In the genomic region with DNA sequence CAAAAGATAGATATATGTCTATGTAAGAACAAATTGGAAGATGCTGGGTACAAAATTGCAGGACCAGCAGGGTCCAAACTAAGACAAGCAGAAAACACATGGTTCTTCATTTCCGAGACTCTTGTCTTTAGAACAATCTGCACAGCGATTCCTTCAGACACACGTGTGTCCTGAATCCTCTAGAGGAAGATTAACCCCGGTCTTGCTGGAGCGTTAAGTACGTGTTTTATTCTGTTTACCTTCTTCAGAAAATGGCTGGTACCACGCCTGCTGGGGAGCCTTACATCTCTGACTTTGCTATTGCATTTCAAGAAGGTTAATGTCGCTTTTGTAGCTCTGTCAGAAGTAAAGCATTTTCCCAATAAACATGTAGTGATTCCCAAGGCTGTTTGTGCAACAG, we compare ENCODE assay signal across 18 mouse cellular contexts.
DNase-seq lines count a peak whose midpoint lies in the region; ATAC-seq and TF ChIP-seq lines count a peak whose summit lies in the region.
"Had no signal": no experiment of that assay in that cellular context is flagged by ENCODE, and none has a peak within 500 bp of the region (broad histone marks: within the 10 kb centered on the region; RNA-seq: fewer than 3 reads in every experiment).

No protein-coding gene starts in this region.

- DNase-seq in embryonic facial prominence, embryonic 10.5 days (ENCODE audit: low spot score): no peak
- no peak for DNase-seq in midbrain, postnatal 0 days (ENCODE audit: low spot score)
- no peak for DNase-seq in urinary bladder, postnatal 25 days (ENCODE audit: low spot score)
- no peak for DNase-seq in right cerebral cortex, adult 2 months (ENCODE audit: low spot score in 2 of 2)
- no peak for DNase-seq in thymus, postnatal 14 days
- DNase-seq: adrenal gland, adult 2 months; cerebellum, adult 18-20 months; gastrocnemius, postnatal 14 days; kidney, adult 8-10 months; kidney, postnatal 4 days; layer of hippocampus, postnatal 36 days; lung, postnatal 14 days had no signal

- H3K4me3 ChIP-seq in embryonic facial prominence, embryonic 10.5 days: peak overlapping the region; percentile 26; the same call in 1 of the 2 replicates
- H3K4me3 ChIP-seq in forebrain, embryonic 15.5 days: peak overlapping the region; percentile 22
- 0 out of 2 replicates have a peak overlapping the region, but pooled peaks have one; percentile 4 for H3K4me3 ChIP-seq in hindbrain, embryonic 16.5 days (ENCODE audit: low read length)
- no peak overlapping the region for H3K4me3 ChIP-seq in midbrain, postnatal 0 days (ENCODE audit: low read depth, low read length)
- H3K4me3 ChIP-seq: embryonic facial prominence, embryonic 13.5 days; heart, embryonic 13.5 days; limb, embryonic 10.5 days had no signal

- 47% methylated on average over 8 of the region's 8 CpGs for WGBS in embryonic facial prominence, embryonic 10.5 days
- 22% methylated on average over 8 of the region's 8 CpGs for WGBS in forebrain, embryonic 15.5 days
- 32% methylated on average over 8 of the region's 8 CpGs for WGBS in hindbrain, embryonic 16.5 days
- WGBS in midbrain, postnatal 0 days: 27% methylated on average over 8 of the region's 8 CpGs

- H3K9ac ChIP-seq in forebrain, embryonic 15.5 days (replicated peaks): peak overlapping the region; percentile 16
- H3K9ac ChIP-seq in hindbrain, embryonic 16.5 days (ENCODE audit: low read depth, low read length): no peak overlapping the region
- H3K9ac ChIP-seq in midbrain, postnatal 0 days (replicated peaks; ENCODE audit: low read length, poor library complexity, severe bottlenecking): no peak overlapping the region
- H3K9ac ChIP-seq: embryonic facial prominence, embryonic 13.5 days; heart, embryonic 13.5 days; liver, embryonic 14.5 days had no signal

- H3K9me3 ChIP-seq in embryonic facial prominence, embryonic 10.5 days: no peaks in the 10 kb centered on the region
- no peaks in the 10 kb centered on the region for H3K9me3 ChIP-seq in forebrain, embryonic 15.5 days
- no peaks in the 10 kb centered on the region for H3K9me3 ChIP-seq in hindbrain, embryonic 16.5 days (ENCODE audit: control insufficient read depth, low read length)
- no peaks in the 10 kb centered on the region for H3K9me3 ChIP-seq in midbrain, postnatal 0 days (ENCODE audit: low read length)
- H3K9me3 ChIP-seq: embryonic facial prominence, embryonic 13.5 days; heart, embryonic 13.5 days; limb, embryonic 10.5 days had no signal

- peak overlapping the region; percentile 34 for H3K4me2 ChIP-seq in forebrain, embryonic 15.5 days (replicated peaks)
- H3K4me2 ChIP-seq in hindbrain, embryonic 16.5 days (ENCODE audit: low read length): peak overlapping the region; percentile 26
- H3K4me2 ChIP-seq in midbrain, postnatal 0 days (ENCODE audit: low read depth, low read length, poor library complexity, severe bottlenecking): peak overlapping the region; percentile 29
- H3K4me2 ChIP-seq: embryonic facial prominence, embryonic 13.5 days; heart, embryonic 13.5 days had no signal

- ATAC-seq in forebrain, embryonic 15.5 days (replicated peaks): no peak
- no peak for ATAC-seq in hindbrain, embryonic 16.5 days
- no peak for ATAC-seq in midbrain, postnatal 0 days (ENCODE audit: low FRiP score)

- no peaks in the 10 kb centered on the region; the same call in 1 of the 2 replicates for H3K27me3 ChIP-seq in embryonic facial prominence, embryonic 10.5 days (replicated peaks; ENCODE audit: low read depth, poor library complexity, severe bottlenecking)
- H3K27me3 ChIP-seq in forebrain, embryonic 15.5 days: no peaks in the 10 kb centered on the region
- no peaks in the 10 kb centered on the region; the same call in 1 of the 2 replicates for H3K27me3 ChIP-seq in hindbrain, embryonic 16.5 days (replicated peaks; ENCODE audit: control insufficient read depth, insufficient read depth, low read length)
- no peaks in the 10 kb centered on the region for H3K27me3 ChIP-seq in midbrain, postnatal 0 days (ENCODE audit: insufficient read depth, low read length)
- H3K27me3 ChIP-seq: embryonic facial prominence, embryonic 13.5 days; heart, embryonic 13.5 days had no signal

- H3K36me3 ChIP-seq in embryonic facial prominence, embryonic 10.5 days (replicated peaks): no peaks in the 10 kb centered on the region
- H3K36me3 ChIP-seq in forebrain, embryonic 15.5 days: no peaks in the 10 kb centered on the region
- no peaks in the 10 kb centered on the region for H3K36me3 ChIP-seq in hindbrain, embryonic 16.5 days (ENCODE audit: control insufficient read depth, insufficient read depth, low read length)
- no peaks in the 10 kb centered on the region for H3K36me3 ChIP-seq in midbrain, postnatal 0 days (ENCODE audit: insufficient read depth, low read length)
- H3K36me3 ChIP-seq: embryonic facial prominence, embryonic 13.5 days; heart, embryonic 13.5 days; limb, embryonic 10.5 days had no signal

- H3K27ac ChIP-seq in embryonic facial prominence, embryonic 10.5 days (replicated peaks): no peak overlapping the region
- no peak overlapping the region for H3K27ac ChIP-seq in forebrain, embryonic 15.5 days (replicated peaks)
- H3K27ac ChIP-seq in hindbrain, embryonic 16.5 days (ENCODE audit: low read depth, low read length): no peak overlapping the region
- H3K27ac ChIP-seq in midbrain, postnatal 0 days (ENCODE audit: low read depth, low read length): no peak overlapping the region
- H3K27ac ChIP-seq: embryonic facial prominence, embryonic 13.5 days; heart, embryonic 13.5 days; limb, embryonic 10.5 days; liver, embryonic 14.5 days had no signal

- no peak for TF ChIP-seq CTCF in midbrain, postnatal 0 days (IDR thresholded peaks at IDR 0.05)

- peaks cover 46% of the 10 kb centered on the region for H3K4me1 ChIP-seq in embryonic facial prominence, embryonic 10.5 days
- peaks cover 66% of the 10 kb centered on the region for H3K4me1 ChIP-seq in forebrain, embryonic 15.5 days
- H3K4me1 ChIP-seq in hindbrain, embryonic 16.5 days (ENCODE audit: control insufficient read depth, insufficient read depth, low read depth, low read length): no peaks in the 10 kb centered on the region; the same call in 1 of the 2 replicates
- no peaks in the 10 kb centered on the region for H3K4me1 ChIP-seq in midbrain, postnatal 0 days (ENCODE audit: insufficient read depth, low read length)
- H3K4me1 ChIP-seq: heart, embryonic 13.5 days; limb, embryonic 10.5 days had no signal
